Mouse (Mus musculus) hindbrain, embryonic 14.5 days (tissue): ENCODE results near the gene Cdr2l. TPM values are rescaled to one million over a fixed set of nuclear protein-coding genes. Genes with fewer than 3 reads are reported as not detected.
A peak's percentile ranks its signal among the peaks of the same experiment; 100 is the strongest.

ENCODE experiments used
- ATAC-seq: fragments of 200-750 bp; cut with Nextera tagmentation; 2 replicates; pipeline ENCODE4 v1.8.0; 2017; ENCODE audit warnings: moderate number of reproducible peaks, mild to moderate bottlenecking, moderate TSS enrichment, moderate library complexity; ENCODE audit not compliant: low FRiP score
- DNase-seq: peaks from one replicate; pipeline ENCODE4 v3.0.0-alpha.2; 2015; ENCODE audit warnings: low spot score
- H3K27ac ChIP-seq: fragments of 300-500 bp; sonication (generic); 2 replicates; pipeline ENCODE4 v1.5.1; 2014; ENCODE audit warnings: mild to moderate bottlenecking, moderate library complexity
- H3K27me3 ChIP-seq: fragments of 300-500 bp; sonication (generic); 2 replicates; pipeline ENCODE4 v1.6.1; 2014; ENCODE audit warnings: mild to moderate bottlenecking, low read length, mixed read lengths; ENCODE audit not compliant: control insufficient read depth, insufficient read depth
- H3K36me3 ChIP-seq: fragments of 300-500 bp; sonication (generic); replicated peaks from 2 replicates; pipeline ENCODE4 v1.6.1; 2014; ENCODE audit not compliant: control insufficient read depth, insufficient read depth
- H3K4me1 ChIP-seq: fragments of 300-500 bp; sonication (generic); replicated peaks from 2 replicates; pipeline ENCODE4 v1.6.1; 2014; ENCODE audit warnings: antibody characterized with exemption, low read length, mixed read lengths; ENCODE audit not compliant: control insufficient read depth, insufficient read depth
- H3K4me2 ChIP-seq: fragments of 300-500 bp; sonication (generic); replicated peaks from 2 replicates; pipeline ENCODE4 v1.6.1; 2014; ENCODE audit warnings: mild to moderate bottlenecking, moderate library complexity
- H3K4me3 ChIP-seq: fragments of 300-500 bp; sonication (generic); replicated peaks from 2 replicates; pipeline ENCODE4 v1.5.1; 2014; ENCODE audit warnings: mild to moderate bottlenecking, low read length
- H3K9ac ChIP-seq: fragments of 300-500 bp; sonication (generic); 2 replicates; pipeline ENCODE4 v1.6.1; 2014
- H3K9me3 ChIP-seq: fragments of 300-500 bp; sonication (generic); 2 replicates; pipeline ENCODE4 v1.6.1; 2016; ENCODE audit warnings: low read length; ENCODE audit not compliant: control insufficient read depth
- WGBS: fragments of 180-500 bp; shearing (Covaris S2); extraction: QIAGEN DNeasy Blood & Tissue Kit; methylation state at CpG from one replicate; pipeline ENCODE4 v1.1.7; 2014; 5-methylcytosine and 5-hydroxymethylcytosine counted together
- polyA plus RNA-seq: library from polyadenylated mRNA; unstranded; fragments of >200 nt; fragmentation: Nextera tagmentation; extraction: Ambion mirVana; gene quantifications from 2 replicates; pipeline ENCODE4 v1.2.1, GENCODE M21; 2014

Cdr2l gene
- polyA plus RNA-seq, 1 experiment from 2014 or later, result 28.5 TPM

DNA sequence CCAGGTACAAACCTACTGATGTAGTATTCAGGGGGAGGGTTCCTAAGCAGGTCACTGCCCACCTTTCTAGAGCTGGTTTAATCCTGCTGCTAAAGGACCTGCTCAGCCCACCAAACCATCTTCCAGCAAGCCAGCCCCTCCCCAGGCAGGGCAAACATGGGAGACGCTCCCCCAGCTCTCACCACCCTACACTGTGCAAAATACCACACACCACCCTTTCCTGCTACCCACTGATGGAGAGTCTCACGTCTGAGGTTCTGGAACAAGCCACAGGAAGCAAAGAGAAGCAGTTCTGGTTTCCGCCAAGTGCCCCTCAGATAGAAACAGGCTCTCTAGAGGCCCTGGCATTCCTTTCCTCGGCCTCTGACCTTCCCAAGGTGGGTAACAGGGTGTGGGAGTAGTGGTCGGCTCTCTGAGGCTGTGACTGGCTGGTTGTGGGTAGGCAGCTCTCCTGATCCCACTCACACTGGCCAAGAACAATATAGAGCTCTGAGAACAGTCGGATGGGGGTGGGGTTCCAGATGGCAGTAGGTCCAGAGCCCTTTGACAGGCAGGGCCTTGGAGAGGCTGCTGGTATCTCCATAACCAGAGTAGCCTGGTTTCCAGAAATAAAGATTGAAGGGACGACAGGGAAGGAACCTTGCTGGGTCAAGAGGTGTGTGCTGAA is 15.5 kb upstream of the Cdr2l start:
- peak overlapping the region; percentile 82 for H3K4me3 ChIP-seq
- peak overlapping the region; percentile 87 for H3K9ac ChIP-seq
- peak overlapping the region; percentile 94 for H3K4me2 ChIP-seq
- H3K9me3 ChIP-seq, result no peaks in the 10 kb centered on the region
- DNase-seq (no peak), ATAC-seq (peak; percentile 12; the same call in 1 of the 2 replicates)
- 0 out of 2 replicates have a peak, but pooled peaks cover 3% of the 10 kb centered on the region for H3K27me3 ChIP-seq
- WGBS, result 41% methylated on average over 7 of the region's 7 CpGs
- peak overlapping the region; percentile 10; the same call in 1 of the 2 replicates for H3K27ac ChIP-seq
- peaks cover 22% of the 10 kb centered on the region for H3K4me1 ChIP-seq
- H3K36me3 ChIP-seq, result no peaks in the 10 kb centered on the region

DNA sequence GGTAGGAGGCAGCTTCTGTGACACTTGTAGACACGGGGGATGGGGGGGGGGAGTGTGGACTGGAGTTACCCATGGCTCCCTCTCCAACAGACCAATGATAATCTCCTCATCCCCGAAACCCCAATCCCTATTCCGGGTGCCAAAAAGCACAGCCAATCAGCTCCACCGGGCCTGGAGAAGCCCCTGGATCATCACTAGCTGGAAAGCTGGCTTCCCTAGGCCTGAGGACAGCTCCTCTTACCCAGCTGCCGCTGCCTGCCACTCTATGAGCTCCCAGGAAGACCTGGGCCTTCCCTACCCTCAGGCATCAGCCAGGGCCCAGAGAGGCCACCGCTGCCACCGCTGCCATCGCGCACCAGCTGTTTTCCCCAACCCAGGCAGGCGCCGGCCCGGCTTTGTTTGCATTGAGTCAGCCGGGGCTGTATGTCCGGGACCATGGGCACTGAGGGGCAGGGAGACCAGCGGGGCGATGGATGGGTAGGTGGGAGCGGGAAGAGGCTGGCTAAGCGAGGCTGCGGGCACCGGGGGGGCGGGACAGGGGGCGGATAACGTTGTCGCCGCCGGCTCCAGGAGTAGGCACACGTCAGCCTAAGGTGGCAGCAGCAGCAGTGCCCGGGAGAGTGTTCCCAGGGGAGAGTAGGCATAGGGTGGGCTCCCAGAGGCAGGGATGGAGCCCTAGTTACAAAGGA is 14.9 kb upstream of the Cdr2l start:
- Histone ChIP-seq H3K27me3 (0 out of 2 replicates have a peak, but pooled peaks cover 3% of the 10 kb centered on the region), H3K4me3 (peak overlapping the region; percentile 82), H3K36me3 (no peaks in the 10 kb centered on the region), H3K9me3 (no peaks in the 10 kb centered on the region), H3K4me2 (peak overlapping the region; percentile 94), H3K9ac (peak overlapping the region; percentile 87), H3K4me1 (peaks cover 22% of the 10 kb centered on the region), H3K27ac (peak overlapping the region; percentile 85)
- DNase-seq, result peak; percentile 58
- WGBS, result 1% methylated on average over 27 of the region's 28 CpGs
- ATAC-seq, result peak; percentile 80

DNA sequence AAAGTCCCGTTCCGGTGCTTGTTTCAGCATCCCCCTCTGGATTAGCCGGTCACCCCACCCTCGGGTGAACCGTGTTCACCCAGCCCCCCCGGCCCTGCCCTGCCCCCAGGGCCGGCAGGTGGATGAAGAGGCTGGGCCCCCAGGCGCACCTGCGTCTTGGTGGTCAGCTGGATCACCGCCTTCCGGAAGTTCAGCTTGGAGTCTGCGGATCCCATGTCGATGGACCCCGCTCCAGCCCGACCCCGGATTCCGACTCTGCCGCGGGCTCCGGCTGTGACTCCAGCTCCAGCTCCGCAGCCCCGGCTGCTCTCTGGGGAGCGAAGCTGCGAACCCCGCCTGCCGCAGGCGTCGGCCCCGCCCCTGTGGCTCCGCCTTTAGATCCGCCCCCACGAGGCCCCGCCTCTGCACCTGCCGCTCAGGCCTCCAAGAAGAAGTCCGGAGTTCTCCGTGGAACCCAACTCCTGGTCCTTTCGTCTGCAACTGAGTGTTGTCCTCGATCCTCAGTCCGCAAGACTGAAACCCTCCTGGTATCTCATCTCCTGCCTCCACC is 14.2 kb upstream of the Cdr2l start, which contains the start of gene Hid1:
Hid1 (minus strand) TSS at position 362 of the 550 bp plus-strand sequence.
- 1% methylated on average over 39 of the region's 39 CpGs for WGBS
- Histone ChIP-seq H3K27me3 (0 out of 2 replicates have a peak, but pooled peaks cover 3% of the 10 kb centered on the region), H3K4me1 (peaks cover 22% of the 10 kb centered on the region), H3K9me3 (no peaks in the 10 kb centered on the region), H3K36me3 (no peaks in the 10 kb centered on the region), H3K9ac (peak within 1 kb of the TSS; percentile 87), H3K27ac (peak within 1 kb of the TSS; percentile 85), H3K4me3 (peak within 1 kb of the TSS; percentile 82), H3K4me2 (peak within 1 kb of the TSS; percentile 94)
- ATAC-seq (peak; percentile 80), DNase-seq (peak; percentile 83)

DNA sequence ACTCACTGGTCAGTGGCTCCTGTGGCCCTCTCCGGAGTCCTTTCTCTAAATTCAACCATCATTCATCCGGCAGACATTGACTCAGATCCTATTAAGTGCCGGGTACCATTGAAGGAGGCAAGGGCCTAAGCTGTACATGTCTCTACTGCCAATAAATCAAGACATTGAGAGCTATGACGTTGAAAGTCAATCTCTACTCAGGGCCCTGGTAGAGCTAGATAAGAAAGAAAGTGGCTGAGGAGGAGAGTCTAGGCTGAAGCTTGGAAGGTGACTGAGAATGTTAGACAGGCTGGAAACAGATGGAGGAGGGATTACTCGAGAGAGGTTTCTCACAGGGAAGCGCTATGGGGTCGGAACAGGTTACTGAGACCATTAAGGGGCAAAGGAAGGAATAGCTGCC is 11.3 kb upstream of the Cdr2l start:
- ATAC-seq (no peak), DNase-seq (no peak)
- Histone ChIP-seq H3K36me3 (no peaks in the 10 kb centered on the region), H3K9me3 (no peaks in the 10 kb centered on the region), H3K27me3 (0 out of 2 replicates have a peak, but pooled peaks cover 3% of the 10 kb centered on the region), H3K4me1 (peaks cover 22% of the 10 kb centered on the region), H3K27ac (no peak overlapping the region), H3K9ac (no peak overlapping the region), H3K4me3 (no peak overlapping the region), H3K4me2 (no peak overlapping the region)
- 58% methylated on average over 7 of the region's 7 CpGs for WGBS

DNA sequence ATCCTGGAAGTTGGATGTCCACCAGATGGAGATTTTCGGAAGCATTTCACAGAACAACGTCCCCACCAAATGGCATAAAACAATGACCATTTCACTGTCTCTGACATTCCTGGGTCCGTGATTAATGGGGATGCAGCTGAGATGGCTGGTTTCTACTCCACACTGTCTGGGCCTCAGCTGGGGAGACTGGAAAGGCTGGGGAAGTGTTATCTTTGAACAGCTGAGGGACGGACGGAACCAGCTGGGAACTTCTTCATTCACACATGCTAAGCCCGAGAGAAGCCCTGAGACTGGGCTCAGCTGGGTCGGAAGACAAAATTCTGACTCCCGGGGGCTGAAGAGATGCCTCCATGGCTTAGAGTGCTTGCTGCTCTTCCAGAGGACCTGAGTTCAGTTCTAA is 10.4 kb upstream of the Cdr2l start:
- Histone ChIP-seq H3K27ac (no peak overlapping the region), H3K4me1 (peaks cover 12% of the 10 kb centered on the region), H3K4me2 (no peak overlapping the region), H3K4me3 (no peak overlapping the region), H3K27me3 (peaks cover 8% of the 10 kb centered on the region; the same call in 1 of the 2 replicates), H3K9ac (no peak overlapping the region), H3K36me3 (no peaks in the 10 kb centered on the region), H3K9me3 (no peaks in the 10 kb centered on the region)
- ATAC-seq (no peak), DNase-seq (no peak)
- WGBS, result 50% methylated on average over 8 of the region's 8 CpGs

DNA sequence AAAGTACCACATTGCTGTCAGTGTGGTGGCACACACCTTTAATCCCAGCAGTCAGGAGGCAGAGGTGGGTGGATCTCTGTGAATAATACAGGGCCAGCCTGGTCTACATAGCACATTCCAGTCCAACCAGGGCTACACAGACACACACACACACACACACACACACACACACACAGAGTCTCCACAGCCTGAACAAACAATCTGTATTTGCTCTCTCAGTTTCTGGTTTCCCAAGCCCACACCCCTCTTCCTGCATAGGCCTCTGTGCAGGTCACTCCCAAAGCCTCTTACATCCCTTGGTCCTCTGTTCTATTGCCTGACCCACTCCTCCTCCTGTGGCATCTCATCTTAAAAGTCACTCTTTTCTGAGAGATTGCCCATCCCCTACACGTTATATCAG is 9.7 kb upstream of the Cdr2l start:
- no peak overlapping the region for H3K9ac ChIP-seq
- WGBS, result 72% methylated on average over 1 of the region's 1 CpGs
- peaks cover 5% of the 10 kb centered on the region; the same call in 1 of the 2 replicates for H3K4me1 ChIP-seq
- H3K36me3 ChIP-seq, result no peaks in the 10 kb centered on the region
- no peak for DNase-seq
- H3K9me3 ChIP-seq, result no peaks in the 10 kb centered on the region
- H3K27ac ChIP-seq, result no peak overlapping the region
- H3K4me2 ChIP-seq, result no peak overlapping the region
- ATAC-seq, result no peak
- peaks cover 8% of the 10 kb centered on the region; the same call in 1 of the 2 replicates for H3K27me3 ChIP-seq
- no peak overlapping the region for H3K4me3 ChIP-seq

DNA sequence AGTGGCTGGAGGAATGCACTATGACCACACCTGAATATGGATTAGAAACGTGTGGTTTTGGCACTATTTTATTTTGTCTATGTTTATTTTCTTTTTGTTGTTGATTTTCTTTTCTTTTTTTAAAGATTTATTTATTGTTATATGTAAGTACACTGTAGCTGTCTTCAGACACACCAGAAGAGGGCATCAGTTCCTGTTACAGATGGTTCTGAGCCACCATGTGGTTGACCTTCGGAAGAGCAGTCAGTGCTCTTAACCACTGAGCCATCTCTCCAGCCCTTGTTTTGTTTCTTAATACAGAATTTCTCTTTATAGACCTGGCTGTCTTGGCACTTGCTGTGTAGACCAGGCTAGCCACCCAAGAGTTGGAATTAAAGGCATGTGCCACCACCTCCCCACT is 9.0 kb upstream of the Cdr2l start:
- no peak overlapping the region for H3K27ac ChIP-seq
- DNase-seq, result no peak
- peaks cover 8% of the 10 kb centered on the region; the same call in 1 of the 2 replicates for H3K27me3 ChIP-seq
- no peaks in the 10 kb centered on the region for H3K36me3 ChIP-seq
- no peak overlapping the region for H3K9ac ChIP-seq
- ATAC-seq, result no peak
- H3K9me3 ChIP-seq, result no peaks in the 10 kb centered on the region
- H3K4me1 ChIP-seq, result peaks cover 5% of the 10 kb centered on the region; the same call in 1 of the 2 replicates
- no peak overlapping the region for H3K4me3 ChIP-seq
- WGBS, result 47% methylated on average over 2 of the region's 2 CpGs
- no peak overlapping the region for H3K4me2 ChIP-seq

DNA sequence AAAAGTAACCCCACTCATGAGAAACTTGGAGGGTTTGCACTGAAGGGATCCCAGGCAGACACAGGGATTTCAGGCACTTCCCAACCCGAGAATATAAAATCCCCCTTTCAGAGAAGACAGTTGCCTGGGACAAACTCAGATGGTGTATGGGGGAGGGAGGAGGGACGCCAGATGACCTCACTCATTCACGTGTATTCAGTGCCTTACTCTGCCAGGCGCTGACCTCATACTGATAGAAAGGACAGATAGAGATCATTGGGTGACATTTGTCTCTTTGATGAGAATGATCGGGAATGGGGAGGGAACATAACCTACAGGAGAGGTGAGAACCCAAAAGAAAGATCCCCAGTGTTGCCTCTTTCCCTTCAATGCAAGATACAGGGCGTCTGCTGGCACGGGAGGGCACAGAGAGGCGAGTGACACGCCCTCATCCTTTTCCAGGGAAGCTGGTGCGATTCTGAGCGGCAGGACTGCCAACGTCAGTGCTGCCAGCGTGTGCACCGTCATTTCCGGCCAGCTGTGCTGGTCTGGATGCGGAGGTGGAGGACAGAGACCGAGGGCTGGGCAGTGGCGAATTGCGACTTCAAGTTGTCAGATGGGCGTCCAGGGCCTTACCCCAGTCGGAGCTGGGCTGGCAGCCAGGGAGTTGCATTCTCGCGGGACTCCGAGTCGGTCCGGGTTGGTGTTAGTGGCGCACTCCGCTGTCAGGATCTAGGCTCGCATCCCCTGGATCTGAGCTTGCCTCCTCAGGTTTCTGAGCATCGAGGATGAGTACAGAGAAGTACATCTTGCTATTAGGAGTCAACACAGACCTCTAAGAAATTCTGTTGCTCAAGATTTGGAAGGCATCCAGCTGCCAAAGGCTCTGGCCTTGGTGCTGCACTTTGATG is 7.7 kb upstream of the Cdr2l start:
- Histone ChIP-seq H3K9me3 (no peaks in the 10 kb centered on the region), H3K36me3 (no peaks in the 10 kb centered on the region), H3K4me3 (peak overlapping the region; percentile 37), H3K27ac (peak overlapping the region; percentile 67), H3K27me3 (peaks cover 5% of the 10 kb centered on the region; the same call in 1 of the 2 replicates), H3K9ac (peak overlapping the region; percentile 65), H3K4me2 (peak overlapping the region; percentile 58), H3K4me1 (peaks cover 5% of the 10 kb centered on the region; the same call in 1 of the 2 replicates)
- peak; percentile 72 for ATAC-seq
- 2% methylated on average over 30 of the region's 30 CpGs for WGBS
- peak; percentile 77 for DNase-seq
